Mouse (Mus musculus) heart, embryonic 16.5 days (tissue): ENCODE data around the gene Ube2l3. TPM values are rescaled to one million over a fixed set of nuclear protein-coding genes. Genes with fewer than 3 reads are reported as not detected.

Experiments used
- ATAC-seq: fragments of 200-750 bp; cut with Nextera tagmentation; replicated peaks from 2 replicates; pipeline ENCODE4 v1.8.0; 2017; ENCODE audit warnings: moderate number of reproducible peaks; ENCODE audit not compliant: insufficient read depth, low FRiP score; ENCODE audit errors: extremely low read depth
- H3K27ac ChIP-seq: fragments of 300-500 bp; sonication (generic); 2 replicates; pipeline ENCODE4 v1.5.1; 2014; ENCODE audit warnings: mild to moderate bottlenecking, low read length, control low read depth, moderate library complexity
- H3K27me3 ChIP-seq: fragments of 300-500 bp; sonication (generic); 2 replicates; pipeline ENCODE4 v1.6.1; 2014; ENCODE audit warnings: low read length, mixed read lengths; ENCODE audit not compliant: control insufficient read depth, insufficient read depth
- H3K36me3 ChIP-seq: fragments of 300-500 bp; sonication (generic); 2 replicates; pipeline ENCODE4 v1.6.1; 2014; ENCODE audit not compliant: control insufficient read depth, insufficient read depth
- H3K4me1 ChIP-seq: fragments of 300-500 bp; sonication (generic); 2 replicates; pipeline ENCODE4 v1.6.1; 2014; ENCODE audit warnings: low read length, mixed read lengths; ENCODE audit not compliant: control insufficient read depth, insufficient read depth
- H3K4me2 ChIP-seq: fragments of 300-500 bp; sonication (generic); 2 replicates; pipeline ENCODE4 v1.6.1; 2014; ENCODE audit warnings: low read depth, mild to moderate bottlenecking, control low read depth, low read length
- H3K4me3 ChIP-seq: fragments of 300-500 bp; sonication (generic); 2 replicates; pipeline ENCODE4 v1.5.1; 2014; ENCODE audit warnings: mild to moderate bottlenecking, control low read depth, low read length
- H3K9ac ChIP-seq: fragments of 300-500 bp; sonication (generic); 2 replicates; pipeline ENCODE4 v1.6.1; 2014; ENCODE audit warnings: low read length, control low read depth
- H3K9me3 ChIP-seq: fragments of 300-500 bp; sonication (generic); replicated peaks from 2 replicates; pipeline ENCODE4 v1.6.1; 2016; ENCODE audit warnings: low read length; ENCODE audit not compliant: control insufficient read depth
- WGBS: fragments of 180-500 bp; shearing (Covaris S2); extraction: QIAGEN DNeasy Blood & Tissue Kit; methylation state at CpG from one replicate; pipeline ENCODE4 v1.1.7; 2014; 5-methylcytosine and 5-hydroxymethylcytosine counted together
- polyA plus RNA-seq: library from polyadenylated mRNA; unstranded; fragments of >200 nt; fragmentation: Nextera tagmentation; extraction: Ambion mirVana; gene quantifications from 2 replicates; pipeline ENCODE4 v1.2.1, GENCODE M21; 2015

Ube2l3 gene
- polyA plus RNA-seq, 1 experiment from 2014 or later: 284 TPM

GRCm38 (mm10) chr16:17200121-17200952 lies 2.1 kb downstream of the Ube2l3 start:
- H3K9ac ChIP-seq: peak overlapping the region; percentile 100
- ATAC-seq: no peak
- peak overlapping the region; percentile 99 for H3K4me3 ChIP-seq
- peak overlapping the region; percentile 91 for H3K4me2 ChIP-seq
- no peaks in the 10 kb centered on the region for H3K27me3 ChIP-seq
- H3K9me3 ChIP-seq: no peaks in the 10 kb centered on the region
- peak overlapping the region; percentile 84 for H3K27ac ChIP-seq
- peaks cover 17% of the 10 kb centered on the region for H3K4me1 ChIP-seq
- H3K36me3 ChIP-seq: no peaks in the 10 kb centered on the region
- 1% methylated on average over 24 of the region's 24 CpGs for WGBS

- WGBS: 96% methylated on average over 4 of the region's 4 CpGs
- no peak for ATAC-seq
- H3K27me3 ChIP-seq: no peaks in the 10 kb centered on the region
- no peak overlapping the region for H3K9ac ChIP-seq
- no peak overlapping the region for H3K4me2 ChIP-seq
- H3K9me3 ChIP-seq: no peaks in the 10 kb centered on the region
- H3K27ac ChIP-seq: no peak overlapping the region
- H3K4me3 ChIP-seq: no peak overlapping the region
- no peaks in the 10 kb centered on the region; the same call in 1 of the 2 replicates for H3K4me1 ChIP-seq
- H3K36me3 ChIP-seq: 0 out of 2 replicates have a peak, but pooled peaks cover 4% of the 10 kb centered on the region
Measured at GRCm38 (mm10) chr16:17193823-17194222, 8.6 kb downstream of the Ube2l3 start.

- H3K9me3 ChIP-seq: no peaks in the 10 kb centered on the region
- no peaks in the 10 kb centered on the region for H3K27me3 ChIP-seq
- no peak overlapping the region for H3K4me3 ChIP-seq
- no peaks in the 10 kb centered on the region; the same call in none of the 2 replicates for H3K4me1 ChIP-seq
- no peak overlapping the region for H3K27ac ChIP-seq
- no peak for ATAC-seq
- H3K9ac ChIP-seq: no peak overlapping the region
- peaks cover 3% of the 10 kb centered on the region; the same call in 1 of the 2 replicates for H3K36me3 ChIP-seq
- no peak overlapping the region for H3K4me2 ChIP-seq
Measured at GRCm38 (mm10) chr16:17185475-17185874, 17.0 kb downstream of the Ube2l3 start.

GRCm38 (mm10) chr16:17183003-17183402 lies 19.4 kb downstream of the Ube2l3 start:
- 76% methylated on average over 3 of the region's 3 CpGs for WGBS
- Histone ChIP-seq H3K4me2 (no peak overlapping the region), H3K9ac (no peak overlapping the region), H3K36me3 (peaks cover 3% of the 10 kb centered on the region; the same call in 1 of the 2 replicates), H3K4me3 (no peak overlapping the region), H3K27ac (no peak overlapping the region), H3K4me1 (no peaks in the 10 kb centered on the region; the same call in none of the 2 replicates), H3K27me3 (no peaks in the 10 kb centered on the region), H3K9me3 (no peaks in the 10 kb centered on the region)
- ATAC-seq: no peak

GRCm38 (mm10) chr16:17182136-17182535 lies 20.3 kb downstream of the Ube2l3 start:
- WGBS: 78% methylated on average over 2 of the region's 2 CpGs

GRCm38 (mm10) chr16:17181382-17181781 lies 21.1 kb downstream of the Ube2l3 start:
- no peaks in the 10 kb centered on the region for H3K9me3 ChIP-seq
- no peaks in the 10 kb centered on the region for H3K27me3 ChIP-seq
- 65% methylated on average over 4 of the region's 4 CpGs for WGBS
- no peak overlapping the region for H3K9ac ChIP-seq
- ATAC-seq: no peak
- H3K4me1 ChIP-seq: no peaks in the 10 kb centered on the region; the same call in none of the 2 replicates
- H3K36me3 ChIP-seq: peaks cover 3% of the 10 kb centered on the region; the same call in 1 of the 2 replicates
- H3K4me3 ChIP-seq: no peak overlapping the region
- H3K27ac ChIP-seq: no peak overlapping the region
- no peak overlapping the region for H3K4me2 ChIP-seq

More at GRCm38 (mm10) chr16:17182136-17182535, 20.3 kb downstream of the Ube2l3 start:
- H3K9ac ChIP-seq: no peak overlapping the region
- H3K4me3 ChIP-seq: no peak overlapping the region
- H3K9me3 ChIP-seq: no peaks in the 10 kb centered on the region
- ATAC-seq: no peak; the same call in 1 of the 2 replicates
- H3K4me2 ChIP-seq: no peak overlapping the region
- H3K36me3 ChIP-seq: peaks cover 3% of the 10 kb centered on the region; the same call in 1 of the 2 replicates
- H3K4me1 ChIP-seq: no peaks in the 10 kb centered on the region; the same call in none of the 2 replicates
- no peak overlapping the region for H3K27ac ChIP-seq
- no peaks in the 10 kb centered on the region for H3K27me3 ChIP-seq

GRCm38 (mm10) chr16:17179706-17180105 lies 22.7 kb downstream of the Ube2l3 start:
- H3K27me3 ChIP-seq: no peaks in the 10 kb centered on the region
- H3K9ac ChIP-seq: no peak overlapping the region
- WGBS: 90% methylated on average over 3 of the region's 3 CpGs
- no peak overlapping the region for H3K27ac ChIP-seq
- H3K36me3 ChIP-seq: peaks cover 15% of the 10 kb centered on the region; the same call in 1 of the 2 replicates
- no peak overlapping the region for H3K4me2 ChIP-seq
- H3K9me3 ChIP-seq: no peaks in the 10 kb centered on the region
- no peak overlapping the region for H3K4me3 ChIP-seq
- no peak for ATAC-seq
- no peaks in the 10 kb centered on the region; the same call in none of the 2 replicates for H3K4me1 ChIP-seq

GRCm38 (mm10) chr16:17177623-17178170 lies 24.8 kb downstream of the Ube2l3 start:
- ATAC-seq: no peak
- no peak overlapping the region for H3K4me2 ChIP-seq
- H3K27me3 ChIP-seq: no peaks in the 10 kb centered on the region
- H3K9ac ChIP-seq: no peak overlapping the region
- H3K9me3 ChIP-seq: no peaks in the 10 kb centered on the region
- H3K4me1 ChIP-seq: no peaks in the 10 kb centered on the region; the same call in none of the 2 replicates
- WGBS: 93% methylated on average over 1 of the region's 1 CpGs
- H3K36me3 ChIP-seq: peaks cover 18% of the 10 kb centered on the region; the same call in 1 of the 2 replicates
- no peak overlapping the region for H3K4me3 ChIP-seq
- H3K27ac ChIP-seq: no peak overlapping the region

- Histone ChIP-seq H3K27me3 (no peaks in the 10 kb centered on the region), H3K4me2 (no peak overlapping the region), H3K9ac (no peak overlapping the region), H3K4me3 (no peak overlapping the region), H3K36me3 (peaks cover 25% of the 10 kb centered on the region), H3K4me1 (no peaks in the 10 kb centered on the region), H3K9me3 (no peaks in the 10 kb centered on the region), H3K27ac (no peak overlapping the region)
- WGBS: 73% methylated on average over 2 of the region's 2 CpGs
- no peak for ATAC-seq
Measured at GRCm38 (mm10) chr16:17175765-17176164, 26.7 kb downstream of the Ube2l3 start.
